Mouse (Mus musculus): Measurements from ENCODE around the gene Gpr83.

DNA sequence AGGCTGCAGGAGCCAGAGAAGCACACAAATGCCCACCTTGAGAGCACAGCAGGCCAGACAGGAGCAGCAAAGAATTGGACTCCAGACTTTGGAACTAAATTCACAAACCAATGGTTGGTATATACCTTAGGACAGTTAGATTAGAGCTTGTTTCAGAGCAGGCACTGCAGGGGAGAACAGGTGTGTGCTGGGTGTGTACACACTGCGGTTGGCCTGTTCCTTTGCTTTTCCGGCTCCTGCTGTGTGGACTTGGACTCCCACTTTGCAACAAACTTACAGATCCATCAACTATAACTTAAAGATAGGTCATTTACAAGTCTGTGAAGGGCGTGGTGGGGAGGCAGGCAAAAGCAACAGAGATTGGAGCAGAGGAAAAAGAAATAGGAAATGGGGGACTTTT, 1.2 kb upstream of the Gpr83 start:
- TF ChIP-seq POLR2A (IDR thresholded peaks at IDR 0.05; ENCODE audit: control insufficient read depth in 1 of 2, insufficient read depth in 1 of 2, low read depth in 1 of 2, low read length in 2 of 2, poor library complexity in 1 of 2) = no peak
- TF ChIP-seq EP300 (IDR thresholded peaks at IDR 0.05; ENCODE audit: low read depth in 1 of 2, low read length in 2 of 2) = no peak
- TF ChIP-seq SMC3 (IDR thresholded peaks at IDR 0.05; ENCODE audit: low read depth, low read length) = no peak
- no peak for TF ChIP-seq MXI1 (IDR thresholded peaks at IDR 0.05; ENCODE audit: low read depth, low read length)
- TF ChIP-seq CTCF (IDR thresholded peaks at IDR 0.05 in 2 of 3, conservative IDR thresholded peaks at IDR 0.05 in 1 of 3; ENCODE audit: control insufficient read depth in 1 of 3, insufficient read depth in 1 of 3, low read depth in 2 of 3, low read length in 3 of 3, poor library complexity in 1 of 3, severe bottlenecking in 1 of 3) = no peak
- no peak for TF ChIP-seq ZKSCAN1 (IDR thresholded peaks at IDR 0.05; ENCODE audit: low read depth, low read length)
